Mouse (Mus musculus) kidney, postnatal 36 days (tissue): ENCODE data around the gene Tbx10.
"Not testable (repeated sequence)": the region's sequence is repeated elsewhere in the genome, so short reads cannot be mapped to it uniquely, and the experiment has no call there.

Experiments
- DNase-seq, 2 experiments: peaks; one replicate each; pipeline ENCODE4 v3.0.0; 2021 to 2022; ENCODE audit warnings: mixed read lengths in 2 of 2

Gene Tbx10

GRCm38 (mm10) chr19:4045966-4046865, 53.7 kb downstream of the Tbx10 start, which contains the start of gene Gstp2:
Gstp2 (minus strand) TSS chr19:4046023.
- peak; percentile 89 to 90 for DNase-seq

- no peak for DNase-seq
Observed at GRCm38 (mm10) chr19:4046866-4047254, 54.3 kb downstream of the Tbx10 start.

DNA sequence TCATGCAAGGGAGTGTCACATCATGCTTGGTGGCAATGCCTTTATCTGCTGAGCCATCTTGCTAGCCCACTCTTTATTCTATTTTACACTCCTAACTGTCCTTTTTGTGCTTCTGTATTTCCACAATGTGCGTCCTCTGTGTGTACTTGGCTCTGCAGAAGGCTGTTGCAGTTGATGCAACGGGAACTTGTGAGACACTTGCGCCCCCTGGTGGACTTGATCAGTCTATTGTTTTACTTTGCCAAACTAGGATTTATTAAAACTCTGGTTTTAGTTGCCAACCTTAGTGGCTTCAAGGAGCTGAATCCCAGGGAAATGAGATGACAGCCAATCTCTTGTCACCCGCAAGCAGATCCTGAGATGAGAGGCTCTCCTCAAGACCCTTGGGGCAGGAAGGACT, 55.3 kb downstream of the Tbx10 start:
- peak; percentile 85 to 95 for DNase-seq

- not testable (repeated sequence) for DNase-seq
Observed at GRCm38 (mm10) chr19:4049069-4049468, 56.5 kb downstream of the Tbx10 start.
